Mouse (Mus musculus): ENCODE measurements at regions not wholly inside any gene's neighbourhood (a gene's known extent, or its start where the extent isn't known, plus 50 kb on each side); places are given as distances from the start of the nearest gene placed in this dataset.

DNA sequence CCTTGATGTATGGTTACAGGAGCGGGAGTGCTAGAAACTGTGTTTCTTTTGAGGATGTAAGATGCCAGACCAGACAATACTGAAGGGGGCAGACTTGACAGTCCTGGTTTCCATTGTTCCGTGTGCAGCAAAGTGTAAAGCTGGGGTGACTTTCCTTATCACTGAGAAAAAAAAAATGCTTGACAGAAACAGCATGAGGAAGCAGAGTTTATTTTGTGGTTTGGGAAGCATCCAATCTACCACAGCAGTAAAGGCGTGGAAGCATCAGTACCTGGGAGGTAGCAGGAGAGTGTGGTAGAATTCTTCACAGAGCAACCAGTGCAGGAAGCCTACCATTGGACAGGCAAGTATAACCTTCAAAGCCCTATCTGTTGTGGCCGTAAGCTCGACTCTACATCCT lies 322.3 kb downstream of the Mycn start:
- TF ChIP-seq CTCF (IDR thresholded peaks at IDR 0.05; ENCODE audit: low read depth) (no peak), EP300 (IDR thresholded peaks at IDR 0.05; ENCODE audit: low read depth) (no peak)

Data from liver, postnatal 0 days (tissue).